Mouse (Mus musculus): ENCODE measurements around the gene Akap12. TPM values are rescaled to one million over a fixed set of nuclear protein-coding genes. Genes with fewer than 3 reads are reported as not detected.

Akap12 gene
- polyA plus RNA-seq, 1 experiment from 2014 or later = 53.7 TPM

DNA sequence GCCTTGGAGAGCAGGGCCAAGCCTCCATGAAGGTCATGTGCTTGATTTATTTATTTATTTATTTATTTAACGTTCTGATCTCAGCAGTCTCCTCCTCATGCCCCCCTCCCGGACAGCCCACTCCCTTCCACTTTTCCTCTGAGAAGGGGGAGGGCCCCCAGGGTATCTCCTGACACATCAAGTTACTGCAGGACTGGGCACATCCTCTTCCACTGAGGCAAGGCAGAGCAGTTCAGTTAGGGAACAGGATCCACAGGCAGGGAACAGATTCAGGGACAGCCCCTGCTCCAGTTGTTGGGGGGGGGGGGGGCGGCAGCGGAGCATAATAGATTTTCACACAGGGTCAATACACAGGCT is 80.9 kb downstream of the Akap12 start:
- TF ChIP-seq CTCF (IDR thresholded peaks at IDR 0.05; ENCODE audit: low read depth) = no peak
- peak overlapping the region; percentile 58; the same call in 1 of the 2 replicates for H3K4me2 ChIP-seq (ENCODE audit: low read length)
- no peak overlapping the region for H3K9ac ChIP-seq (ENCODE audit: low read depth, low read length)
- no peak for DNase-seq (ENCODE audit: low spot score)
- H3K27me3 ChIP-seq (ENCODE audit: insufficient read depth, low read length) = no peaks in the 10 kb centered on the region
- 54% methylated on average over 4 of the region's 4 CpGs for WGBS
- H3K36me3 ChIP-seq (ENCODE audit: insufficient read depth, low read length) = no peaks in the 10 kb centered on the region
- no peak overlapping the region for H3K27ac ChIP-seq
- no peak overlapping the region for H3K4me3 ChIP-seq (replicated peaks; ENCODE audit: low read depth, low read length)
- H3K4me1 ChIP-seq (replicated peaks; ENCODE audit: insufficient read depth, low read length) = no peaks in the 10 kb centered on the region
- no peaks in the 10 kb centered on the region for H3K9me3 ChIP-seq (replicated peaks; ENCODE audit: low read length)
- ATAC-seq (replicated peaks; ENCODE audit: low FRiP score, low read depth) = peak; percentile 72; the same call in 1 of the 2 replicates

DNA sequence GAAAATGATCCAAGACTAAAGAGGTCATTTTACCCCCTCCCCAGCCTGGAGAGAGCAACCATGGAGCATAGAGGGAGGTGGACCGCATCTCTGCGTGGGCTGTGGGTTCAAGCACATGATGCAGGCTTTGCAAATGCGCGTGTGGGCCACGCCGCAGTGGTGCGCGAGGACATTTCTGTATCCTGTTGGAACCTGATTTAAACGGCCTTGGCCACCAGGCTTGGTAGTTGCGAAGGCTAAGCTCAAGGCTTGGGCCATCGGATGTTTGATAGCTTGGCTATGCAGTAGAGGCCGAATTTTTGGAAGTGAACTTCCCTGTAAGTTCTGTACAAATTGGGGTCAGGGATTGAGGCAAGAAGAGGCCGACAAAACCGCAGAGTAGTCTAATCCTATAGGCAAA is 81.4 kb downstream of the Akap12 start:
- no peaks in the 10 kb centered on the region for H3K4me1 ChIP-seq (replicated peaks; ENCODE audit: insufficient read depth, low read length)
- H3K4me3 ChIP-seq (replicated peaks; ENCODE audit: low read depth, low read length) = no peak overlapping the region
- TF ChIP-seq CTCF (IDR thresholded peaks at IDR 0.05; ENCODE audit: low read depth) = no peak
- no peaks in the 10 kb centered on the region for H3K36me3 ChIP-seq (ENCODE audit: insufficient read depth, low read length)
- ATAC-seq (replicated peaks; ENCODE audit: low FRiP score, low read depth) (0 out of 2 replicates have a peak, but pooled peaks have one; percentile 0), DNase-seq (ENCODE audit: low spot score) (no peak)
- no peaks in the 10 kb centered on the region for H3K27me3 ChIP-seq (ENCODE audit: insufficient read depth, low read length)
- WGBS = 94% methylated on average over 14 of the region's 14 CpGs
- no peak overlapping the region for H3K9ac ChIP-seq (ENCODE audit: low read depth, low read length)
- H3K27ac ChIP-seq = no peak overlapping the region
- no peaks in the 10 kb centered on the region for H3K9me3 ChIP-seq (replicated peaks; ENCODE audit: low read length)
- no peak overlapping the region for H3K4me2 ChIP-seq (ENCODE audit: low read length)

DNA sequence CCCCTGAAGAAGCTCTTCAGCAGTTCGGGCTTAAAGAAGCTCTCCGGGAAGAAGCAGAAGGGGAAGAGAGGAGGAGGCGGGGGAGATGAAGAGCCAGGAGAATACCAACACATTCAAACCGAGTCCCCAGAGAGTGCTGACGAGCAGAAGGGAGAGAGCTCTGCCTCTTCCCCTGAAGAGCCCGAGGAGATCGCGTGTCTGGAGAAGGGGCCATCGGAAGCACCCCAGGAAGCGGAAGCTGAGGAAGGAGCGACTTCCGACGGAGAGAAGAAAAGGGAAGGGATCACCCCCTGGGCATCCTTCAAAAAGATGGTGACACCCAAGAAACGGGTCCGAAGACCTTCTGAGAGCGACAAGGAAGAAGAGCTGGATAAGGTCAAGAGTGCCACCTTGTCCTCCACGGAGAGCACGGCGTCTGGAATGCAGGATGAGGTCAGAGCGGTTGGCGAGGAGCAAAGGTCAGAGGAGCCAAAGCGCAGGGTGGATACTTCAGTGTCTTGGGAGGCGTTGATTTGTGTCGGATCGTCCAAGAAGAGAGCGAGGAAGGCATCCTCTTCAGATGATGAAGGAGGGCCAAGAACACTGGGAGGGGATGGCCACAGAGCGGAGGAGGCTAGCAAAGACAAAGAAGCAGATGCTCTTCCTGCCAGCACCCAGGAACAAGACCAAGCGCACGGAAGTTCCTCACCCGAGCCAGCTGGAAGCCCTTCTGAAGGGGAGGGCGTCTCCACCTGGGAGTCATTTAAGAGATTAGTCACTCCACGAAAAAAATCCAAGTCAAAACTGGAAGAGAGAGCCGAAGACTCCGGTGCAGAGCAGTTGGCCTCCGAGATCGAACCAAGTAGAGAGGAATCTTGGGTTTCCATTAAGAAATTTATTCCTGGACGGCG is 88.4 kb downstream of the Akap12 start:
- 85% methylated on average over 38 of the region's 38 CpGs for WGBS
- Histone ChIP-seq H3K4me1 (replicated peaks; ENCODE audit: insufficient read depth, low read length) (no peaks in the 10 kb centered on the region), H3K9ac (ENCODE audit: low read depth, low read length) (no peak overlapping the region), H3K9me3 (replicated peaks; ENCODE audit: low read length) (no peaks in the 10 kb centered on the region), H3K4me2 (ENCODE audit: low read length) (no peak overlapping the region), H3K36me3 (ENCODE audit: insufficient read depth, low read length) (peaks cover 48% of the 10 kb centered on the region), H3K27ac (no peak overlapping the region), H3K27me3 (ENCODE audit: insufficient read depth, low read length) (no peaks in the 10 kb centered on the region), H3K4me3 (replicated peaks; ENCODE audit: low read depth, low read length) (no peak overlapping the region)
- DNase-seq (ENCODE audit: low spot score) (no peak), ATAC-seq (replicated peaks; ENCODE audit: low FRiP score, low read depth) (no peak)
- TF ChIP-seq CTCF (IDR thresholded peaks at IDR 0.05; ENCODE audit: low read depth) = no peak

DNA sequence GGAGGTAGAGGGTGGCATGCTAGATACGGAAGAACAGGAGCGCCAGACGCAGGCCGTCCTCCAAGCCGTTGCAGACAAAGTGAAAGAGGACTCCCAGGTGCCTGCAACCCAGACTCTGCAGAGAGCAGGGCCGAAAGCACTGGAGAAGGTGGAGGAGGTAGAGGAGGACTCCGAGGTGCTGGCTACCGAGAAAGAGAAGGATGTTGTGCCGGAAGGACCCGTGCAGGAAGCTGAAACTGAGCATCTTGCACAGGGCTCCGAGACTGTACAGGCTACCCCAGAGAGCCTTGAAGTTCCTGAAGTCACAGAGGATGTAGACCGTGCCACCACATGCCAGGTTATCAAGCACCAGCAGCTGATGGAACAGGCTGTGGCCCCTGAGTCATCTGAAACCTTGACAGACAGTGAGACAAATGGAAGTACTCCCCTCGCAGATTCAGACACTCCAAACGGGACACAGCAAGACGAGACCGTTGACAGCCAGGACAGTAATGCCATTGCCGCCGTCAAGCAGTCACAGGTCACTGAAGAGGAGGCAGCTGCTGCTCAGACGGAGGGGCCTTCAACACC is 89.8 kb downstream of the Akap12 start:
- DNase-seq (ENCODE audit: low spot score) = no peak
- 64% methylated on average over 19 of the region's 19 CpGs for WGBS
- H3K27ac ChIP-seq = no peak overlapping the region
- no peak for ATAC-seq (replicated peaks; ENCODE audit: low FRiP score, low read depth)
- H3K4me1 ChIP-seq (replicated peaks; ENCODE audit: insufficient read depth, low read length) = no peaks in the 10 kb centered on the region
- no peak overlapping the region for H3K4me2 ChIP-seq (ENCODE audit: low read length)
- H3K9ac ChIP-seq (ENCODE audit: low read depth, low read length) = no peak overlapping the region
- TF ChIP-seq CTCF (IDR thresholded peaks at IDR 0.05; ENCODE audit: low read depth) = no peak
- no peak overlapping the region for H3K4me3 ChIP-seq (replicated peaks; ENCODE audit: low read depth, low read length)
- peaks cover 48% of the 10 kb centered on the region for H3K36me3 ChIP-seq (ENCODE audit: insufficient read depth, low read length)
- H3K27me3 ChIP-seq (ENCODE audit: insufficient read depth, low read length) = no peaks in the 10 kb centered on the region
- H3K9me3 ChIP-seq (replicated peaks; ENCODE audit: low read length) = no peaks in the 10 kb centered on the region

DNA sequence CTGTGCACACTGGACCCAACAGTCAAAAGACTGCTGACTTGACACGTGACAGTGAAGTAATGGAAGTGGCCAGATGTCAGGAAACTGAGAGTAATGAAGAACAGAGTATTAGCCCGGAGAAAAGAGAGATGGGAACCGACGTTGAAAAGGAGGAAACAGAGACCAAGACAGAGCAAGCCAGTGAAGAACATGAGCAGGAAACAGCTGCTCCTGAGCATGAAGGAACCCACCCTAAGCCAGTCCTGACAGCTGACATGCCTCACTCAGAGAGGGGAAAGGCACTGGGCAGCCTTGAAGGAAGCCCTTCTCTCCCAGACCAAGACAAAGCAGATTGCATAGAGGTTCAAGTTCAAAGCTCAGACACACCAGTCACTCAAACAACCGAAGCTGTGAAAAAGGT is 90.5 kb downstream of the Akap12 start:
- no peak for DNase-seq (ENCODE audit: low spot score)
- Histone ChIP-seq H3K27ac (no peak overlapping the region), H3K36me3 (ENCODE audit: insufficient read depth, low read length) (peaks cover 48% of the 10 kb centered on the region), H3K9ac (ENCODE audit: low read depth, low read length) (no peak overlapping the region), H3K27me3 (ENCODE audit: insufficient read depth, low read length) (no peaks in the 10 kb centered on the region), H3K4me3 (replicated peaks; ENCODE audit: low read depth, low read length) (no peak overlapping the region), H3K4me1 (replicated peaks; ENCODE audit: insufficient read depth, low read length) (no peaks in the 10 kb centered on the region), H3K4me2 (ENCODE audit: low read length) (no peak overlapping the region), H3K9me3 (replicated peaks; ENCODE audit: low read length) (no peaks in the 10 kb centered on the region)
- TF ChIP-seq CTCF (IDR thresholded peaks at IDR 0.05; ENCODE audit: low read depth) = no peak
- ATAC-seq (replicated peaks; ENCODE audit: low FRiP score, low read depth) = no peak
- 59% methylated on average over 5 of the region's 5 CpGs for WGBS

DNA sequence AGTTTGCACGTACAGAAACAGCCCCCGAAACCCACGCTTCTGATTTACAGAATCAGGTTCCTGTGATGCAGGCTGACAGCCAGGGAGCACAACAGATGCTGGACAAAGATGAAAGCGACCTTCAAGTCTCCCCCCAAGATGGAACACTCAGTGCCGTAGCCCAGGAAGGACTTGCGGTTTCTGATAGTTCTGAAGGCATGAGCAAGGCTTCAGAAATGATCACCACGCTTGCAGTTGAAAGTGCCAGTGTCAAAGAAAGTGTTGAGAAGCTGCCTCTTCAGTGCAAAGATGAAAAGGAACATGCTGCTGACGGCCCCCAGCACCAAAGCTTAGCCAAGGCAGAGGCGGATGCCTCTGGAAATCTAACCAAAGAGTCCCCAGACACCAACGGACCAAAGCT is 91.3 kb downstream of the Akap12 start:
- Histone ChIP-seq H3K36me3 (ENCODE audit: insufficient read depth, low read length) (peaks cover 48% of the 10 kb centered on the region), H3K4me2 (ENCODE audit: low read length) (no peak overlapping the region), H3K4me1 (replicated peaks; ENCODE audit: insufficient read depth, low read length) (no peaks in the 10 kb centered on the region), H3K9me3 (replicated peaks; ENCODE audit: low read length) (no peaks in the 10 kb centered on the region), H3K9ac (ENCODE audit: low read depth, low read length) (no peak overlapping the region), H3K27me3 (ENCODE audit: insufficient read depth, low read length) (no peaks in the 10 kb centered on the region), H3K27ac (no peak overlapping the region), H3K4me3 (replicated peaks; ENCODE audit: low read depth, low read length) (no peak overlapping the region)
- DNase-seq (ENCODE audit: low spot score) (no peak), ATAC-seq (replicated peaks; ENCODE audit: low FRiP score, low read depth) (no peak)
- no peak for TF ChIP-seq CTCF (IDR thresholded peaks at IDR 0.05; ENCODE audit: low read depth)
- WGBS = 88% methylated on average over 10 of the region's 10 CpGs
